Mouse (Mus musculus): ENCODE data around the gene Msl1.

The Msl1 gene

GRCm38 (mm10) chr11:98776843-98777590 lies 18.3 kb upstream of the Msl1 start:
- DNase-seq (ENCODE audit: low spot score) = no peak

GRCm38 (mm10) chr11:98777888-98778287 lies 17.4 kb upstream of the Msl1 start:
- DNase-seq (ENCODE audit: low spot score) = no peak

- DNase-seq (ENCODE audit: low spot score) = no peak
Measured at GRCm38 (mm10) chr11:98781851-98782512, 13.3 kb upstream of the Msl1 start.

DNA sequence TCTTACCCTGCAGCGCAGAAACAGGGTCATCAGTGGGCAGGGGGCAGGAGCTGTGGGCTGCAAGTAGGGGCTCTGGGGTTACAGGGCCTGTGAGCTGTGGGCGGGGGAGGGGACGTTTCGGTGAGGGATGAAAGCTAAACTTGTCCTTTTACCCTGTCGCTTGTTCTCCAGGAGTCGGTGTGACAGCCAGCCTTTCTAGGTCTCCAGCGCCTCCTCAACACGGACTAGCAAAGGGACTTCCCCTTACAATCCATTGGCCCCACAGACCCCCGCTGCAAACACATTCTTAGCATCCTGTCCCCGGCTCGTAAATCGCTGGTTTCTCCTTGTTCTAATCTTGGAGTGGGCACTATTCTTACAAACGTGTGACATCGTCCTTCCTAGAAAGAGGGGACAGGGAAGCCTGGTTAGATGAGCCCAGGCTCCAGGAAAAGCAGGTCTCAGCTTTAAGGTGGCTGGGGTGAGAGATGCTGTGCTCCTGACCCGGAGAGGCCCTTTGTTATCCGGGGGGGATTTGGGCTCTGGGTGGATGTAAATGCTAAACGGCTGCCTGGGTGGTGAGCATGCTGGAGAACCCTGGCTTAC lies 12.6 kb upstream of the Msl1 start:
- no peak for DNase-seq (ENCODE audit: low spot score)

DNA sequence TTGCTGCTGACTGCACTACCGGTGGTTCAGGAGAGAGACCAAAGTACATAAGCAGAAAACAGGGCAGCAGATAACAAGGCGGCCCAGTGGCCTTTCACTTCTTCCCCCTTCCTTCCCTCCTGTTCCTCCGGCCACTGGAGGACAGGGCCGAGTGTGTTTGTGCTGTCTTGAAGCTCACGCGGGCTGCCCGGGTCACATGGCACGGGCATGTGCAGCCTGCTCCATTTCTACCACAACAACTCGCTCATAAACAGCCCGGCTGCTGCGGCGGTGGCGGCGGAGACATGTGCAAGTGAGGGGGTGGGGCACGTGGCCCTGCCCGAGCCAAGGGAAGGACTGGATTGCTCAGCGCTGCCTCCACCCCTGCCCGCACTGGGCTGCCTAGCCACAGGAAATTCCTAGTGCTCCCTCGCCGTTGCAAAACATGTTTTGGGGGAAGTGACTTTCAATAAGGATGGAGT lies 12.1 kb upstream of the Msl1 start:
- peak; percentile 91 for DNase-seq (ENCODE audit: low spot score)

DNA sequence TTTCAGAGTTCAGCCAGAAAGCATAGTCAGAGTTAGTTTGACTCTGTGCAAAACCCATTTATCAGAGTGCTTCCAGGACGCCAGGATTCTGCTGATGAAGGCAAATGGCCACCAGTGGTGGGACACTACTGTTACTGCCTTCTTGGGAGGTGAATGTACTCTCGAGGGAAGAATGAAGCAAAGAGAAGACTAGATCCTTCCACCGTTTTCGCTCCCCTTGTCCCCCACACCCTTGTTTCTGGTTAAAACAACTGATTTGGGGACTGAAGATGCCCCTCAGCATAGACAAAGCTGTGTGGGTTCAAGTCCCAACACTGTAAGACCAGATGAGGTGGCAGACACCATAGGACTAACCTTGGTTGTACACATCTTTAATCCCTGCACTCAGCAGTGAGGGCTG lies 11.2 kb upstream of the Msl1 start:
- DNase-seq (ENCODE audit: low spot score) = no peak

DNA sequence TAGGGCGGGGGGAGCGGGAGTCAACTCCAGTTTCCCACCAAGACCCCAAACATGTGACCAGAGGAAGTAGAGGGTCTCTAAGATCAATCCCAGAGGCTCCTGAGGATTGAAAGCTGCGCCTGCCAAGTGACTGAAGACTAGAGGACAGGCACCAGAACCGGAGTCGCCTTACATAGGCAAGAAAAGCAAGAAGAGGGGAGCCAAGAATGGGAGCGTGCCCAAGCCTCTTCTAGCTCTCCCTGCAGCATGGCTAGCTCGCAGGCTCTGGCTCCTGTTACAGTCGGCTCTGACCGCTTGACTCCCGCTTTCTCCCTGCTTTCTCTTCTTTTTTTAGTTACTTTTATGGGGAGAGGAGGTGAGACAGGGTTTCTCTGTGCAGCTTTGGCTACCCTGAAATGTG lies 10.1 kb upstream of the Msl1 start:
- DNase-seq (ENCODE audit: low spot score) = no peak

- DNase-seq (ENCODE audit: low spot score) = no peak
Measured at GRCm38 (mm10) chr11:98785772-98786281, 9.5 kb upstream of the Msl1 start.

- peak; percentile 89 for DNase-seq (ENCODE audit: low spot score)
Measured at GRCm38 (mm10) chr11:98786359-98787214, 8.7 kb upstream of the Msl1 start.

- DNase-seq (ENCODE audit: low spot score) = no peak
Measured at GRCm38 (mm10) chr11:98787229-98787628, 8.1 kb upstream of the Msl1 start.

- DNase-seq (ENCODE audit: low spot score) = no peak
Measured at GRCm38 (mm10) chr11:98787691-98788090, 7.6 kb upstream of the Msl1 start.

DNA sequence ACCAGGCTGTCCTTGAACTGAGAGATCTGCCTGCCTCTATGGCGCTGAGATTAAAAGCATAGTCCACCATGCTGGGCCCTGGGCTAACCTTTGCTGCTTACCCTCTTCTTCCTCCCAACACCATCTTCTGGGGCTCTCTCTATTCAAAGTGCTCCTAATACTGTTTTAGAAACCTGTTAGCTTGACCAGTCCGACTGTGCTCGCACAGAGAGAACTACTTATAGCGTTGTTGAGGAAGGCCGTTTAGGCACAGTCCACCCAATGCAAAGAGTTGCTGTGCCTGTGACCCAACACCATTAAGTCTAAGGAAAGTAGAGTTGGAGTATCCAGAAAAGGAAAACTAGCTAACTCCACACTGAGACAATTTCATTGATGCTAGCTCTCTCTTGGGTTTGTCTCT lies 7.2 kb upstream of the Msl1 start:
- DNase-seq (ENCODE audit: low spot score) = no peak

DNA sequence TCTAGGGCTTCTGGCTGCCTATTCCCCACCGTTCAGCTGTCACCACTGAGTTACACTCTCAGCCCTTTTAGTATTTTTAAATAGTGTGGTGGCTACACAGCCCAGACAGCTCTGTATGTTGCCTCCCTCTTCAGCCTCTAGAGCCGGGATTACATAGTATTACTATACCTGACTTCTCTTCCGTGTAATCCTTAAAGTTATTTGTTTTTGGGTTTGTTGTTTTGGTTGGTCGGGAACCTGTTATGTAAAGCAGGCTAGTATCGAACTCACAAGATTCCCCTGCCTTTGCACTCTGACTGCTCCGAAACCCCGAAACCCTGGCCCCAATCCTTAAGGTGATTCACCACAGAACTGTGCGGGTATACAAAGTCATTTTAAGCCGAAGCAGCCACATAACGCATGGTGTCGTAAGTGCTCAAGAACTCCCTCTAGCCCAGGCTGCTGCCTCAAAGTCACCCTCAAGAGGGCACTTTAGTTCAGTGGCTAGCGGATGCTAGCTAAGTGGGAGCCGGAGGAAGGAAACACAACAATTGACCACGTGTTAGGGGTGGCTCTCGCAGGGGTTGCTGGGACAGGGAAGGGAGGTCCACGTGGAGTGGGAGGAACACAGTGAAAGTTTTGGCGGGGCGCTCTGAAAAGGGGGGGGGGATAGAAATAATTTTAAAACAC lies 6.6 kb upstream of the Msl1 start:
- peak; percentile 66 for DNase-seq (ENCODE audit: low spot score)

- DNase-seq (ENCODE audit: low spot score) = no peak
Measured at GRCm38 (mm10) chr11:98789219-98789807, 6.0 kb upstream of the Msl1 start.

GRCm38 (mm10) chr11:98789824-98790223 lies 5.5 kb upstream of the Msl1 start:
- DNase-seq (ENCODE audit: low spot score) = no peak

DNA sequence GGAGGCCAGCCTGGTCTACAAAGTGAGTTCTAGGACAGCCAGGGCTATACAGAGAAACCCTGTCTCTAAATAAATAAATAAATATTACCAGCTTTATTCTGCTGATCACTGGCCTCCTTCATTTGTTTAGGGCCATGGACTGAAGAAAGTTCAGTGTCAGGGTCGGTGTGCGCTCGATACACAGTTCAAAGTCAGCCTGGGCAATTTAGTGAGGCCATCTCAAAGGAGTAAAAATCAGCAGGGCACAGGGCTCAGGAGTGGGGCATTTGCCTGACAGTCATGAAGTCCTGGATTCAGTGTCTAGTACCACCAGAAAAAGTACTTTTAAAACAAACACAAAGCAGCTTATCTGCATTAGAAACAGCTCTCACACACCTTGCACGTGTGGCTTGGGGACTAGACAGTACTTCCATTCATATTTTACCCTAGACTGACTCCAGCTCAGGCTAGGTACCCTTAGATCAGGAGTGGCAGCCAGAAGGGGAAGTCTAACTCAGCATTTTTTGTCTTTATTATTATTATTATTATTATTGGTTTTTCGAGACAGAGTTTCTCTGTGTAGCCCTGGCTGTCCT lies 4.6 kb upstream of the Msl1 start:
- no peak for DNase-seq (ENCODE audit: low spot score)

- DNase-seq (ENCODE audit: low spot score) = no peak
Measured at GRCm38 (mm10) chr11:98791448-98791847, 3.9 kb upstream of the Msl1 start.

GRCm38 (mm10) chr11:98792081-98792480 lies 3.2 kb upstream of the Msl1 start:
- DNase-seq (ENCODE audit: low spot score) = no peak

GRCm38 (mm10) chr11:98794469-98795014 lies 774 bp upstream of the Msl1 start:
- peak; percentile 70 for DNase-seq (ENCODE audit: low spot score)

GRCm38 (mm10) chr11:98795714-98796514 lies 598 bp downstream of the Msl1 start:
- peak; percentile 41 for DNase-seq (ENCODE audit: low spot score)
